Mouse (Mus musculus) hindbrain, embryonic 11.5 days (tissue): ENCODE results near the gene Dtx4. TPM values are rescaled to one million over a fixed set of nuclear protein-coding genes. Genes with fewer than 3 reads are reported as not detected.

Source experiments
- ATAC-seq: fragments of 200-750 bp; cut with Nextera tagmentation; 2 replicates; pipeline ENCODE4 v1.8.0; 2017; ENCODE audit warnings: mild to moderate bottlenecking, moderate TSS enrichment, moderate library complexity; ENCODE audit not compliant: low FRiP score
- DNase-seq: peaks from one replicate; pipeline ENCODE4 v3.0.0-alpha.2; 2015; ENCODE audit warnings: low spot score
- H3K27ac ChIP-seq: fragments of 300-500 bp; sonication (generic); 2 replicates; pipeline ENCODE4 v1.5.1; 2014; ENCODE audit warnings: mild to moderate bottlenecking, low read depth, low read length
- H3K27me3 ChIP-seq: fragments of 300-500 bp; sonication (generic); 2 replicates; pipeline ENCODE4 v1.6.1; 2014; ENCODE audit warnings: mild to moderate bottlenecking, low read length, moderate library complexity, mixed read lengths; ENCODE audit not compliant: control insufficient read depth, insufficient read depth
- H3K36me3 ChIP-seq: fragments of 300-500 bp; sonication (generic); 2 replicates; pipeline ENCODE4 v1.6.1; 2014; ENCODE audit warnings: mild to moderate bottlenecking, low read length, moderate library complexity, mixed read lengths; ENCODE audit not compliant: control insufficient read depth, insufficient read depth
- H3K4me1 ChIP-seq: fragments of 300-500 bp; sonication (generic); replicated peaks from 2 replicates; pipeline ENCODE4 v1.6.1; 2014; ENCODE audit warnings: low read length, mixed read lengths; ENCODE audit not compliant: control insufficient read depth, insufficient read depth
- H3K4me2 ChIP-seq: fragments of 300-500 bp; sonication (generic); replicated peaks from 2 replicates; pipeline ENCODE4 v1.6.1; 2014; ENCODE audit warnings: mild to moderate bottlenecking, low read depth, low read length
- H3K4me3 ChIP-seq: fragments of 300-500 bp; sonication (generic); 2 replicates; pipeline ENCODE4 v1.5.1; 2014; ENCODE audit warnings: low read depth, low read length
- H3K9ac ChIP-seq: fragments of 300-500 bp; sonication (generic); 2 replicates; pipeline ENCODE4 v1.6.1; 2014; ENCODE audit warnings: low read depth, low read length
- H3K9me3 ChIP-seq: fragments of 300-500 bp; sonication (generic); 2 replicates; pipeline ENCODE4 v1.6.1; 2016; ENCODE audit warnings: low read length; ENCODE audit not compliant: control insufficient read depth
- WGBS: fragments of 180-500 bp; shearing (Covaris S2); extraction: QIAGEN DNeasy Blood & Tissue Kit; methylation state at CpG from one replicate; pipeline ENCODE4 v1.1.7; 2014; 5-methylcytosine and 5-hydroxymethylcytosine counted together
- polyA plus RNA-seq: library from polyadenylated mRNA; unstranded; fragments of >200 nt; fragmentation: Nextera tagmentation; extraction: Ambion mirVana; gene quantifications from 2 replicates; pipeline ENCODE4 v1.2.1, GENCODE M21; 2014

Dtx4 gene
- polyA plus RNA-seq, 1 experiment from 2014 or later: 55.4 TPM

GRCm38 (mm10) chr19:12466204-12466603 is 35.0 kb downstream of the Dtx4 start:
- peak; percentile 72 for DNase-seq
- H3K9ac ChIP-seq: no peak overlapping the region
- H3K36me3 ChIP-seq: 0 out of 2 replicates have a peak, but pooled peaks cover 3% of the 10 kb centered on the region
- no peaks in the 10 kb centered on the region; the same call in 1 of the 2 replicates for H3K4me1 ChIP-seq
- no peaks in the 10 kb centered on the region for H3K27me3 ChIP-seq
- no peaks in the 10 kb centered on the region for H3K9me3 ChIP-seq
- H3K4me2 ChIP-seq: no peak overlapping the region
- H3K4me3 ChIP-seq: no peak overlapping the region
- 33% methylated on average over 7 of the region's 7 CpGs for WGBS
- peak overlapping the region; percentile 12; the same call in 1 of the 2 replicates for H3K27ac ChIP-seq
- peak; percentile 58; the same call in 1 of the 2 replicates for ATAC-seq

DNA sequence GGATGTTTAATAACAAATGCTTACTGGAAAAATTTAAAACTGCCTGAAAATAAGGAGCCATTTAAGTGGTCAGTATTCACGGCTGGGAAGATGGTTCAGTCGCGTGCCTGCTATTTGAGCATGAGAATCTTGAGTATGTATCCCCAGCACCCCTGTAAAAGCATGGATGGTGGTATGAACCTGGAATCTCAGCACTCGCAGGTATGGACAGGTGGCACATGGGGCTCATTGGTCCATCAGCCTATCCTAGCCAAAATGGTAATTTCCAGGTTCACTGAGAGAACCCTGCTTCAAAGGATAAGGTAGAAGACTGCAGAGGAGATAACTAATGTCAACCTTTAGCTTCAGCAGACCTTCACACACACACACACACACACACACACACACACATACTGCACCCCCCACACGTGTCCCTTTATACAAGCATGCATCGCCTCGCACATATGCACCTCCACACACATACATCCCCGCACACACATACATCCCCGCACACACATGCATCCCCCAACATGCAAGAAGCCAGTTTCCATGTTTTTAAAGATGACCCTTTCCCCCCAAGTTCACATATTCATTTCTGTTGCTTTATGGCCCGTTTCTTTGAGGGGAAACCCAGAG is 35.6 kb downstream of the Dtx4 start:
- Histone ChIP-seq H3K4me3 (no peak overlapping the region), H3K36me3 (no peaks in the 10 kb centered on the region), H3K9me3 (no peaks in the 10 kb centered on the region), H3K4me1 (no peaks in the 10 kb centered on the region; the same call in 1 of the 2 replicates), H3K27me3 (no peaks in the 10 kb centered on the region), H3K27ac (no peak overlapping the region), H3K4me2 (no peak overlapping the region), H3K9ac (no peak overlapping the region)
- WGBS: 93% methylated on average over 10 of the region's 10 CpGs
- DNase-seq: no peak
- peak; percentile 53; the same call in 1 of the 2 replicates for ATAC-seq

DNA sequence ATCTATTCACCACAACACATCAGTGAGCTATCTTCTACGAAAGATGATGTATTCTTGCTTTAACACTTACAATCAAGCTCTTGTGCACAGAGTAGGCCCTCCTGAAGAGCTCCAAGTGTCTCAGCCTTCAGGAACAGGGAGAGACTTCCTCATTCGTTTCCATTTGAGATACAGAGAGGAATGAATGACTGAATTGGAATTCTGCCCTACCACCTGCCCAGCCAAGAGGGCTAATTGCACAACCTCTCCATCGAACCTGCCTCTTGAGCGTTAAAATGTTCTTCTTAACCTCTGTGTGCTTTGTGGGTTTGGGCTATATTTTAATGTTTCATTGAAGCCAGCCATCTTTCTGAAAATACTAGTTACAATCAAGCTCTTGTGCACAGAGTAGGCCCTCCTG is 36.6 kb downstream of the Dtx4 start:
- Histone ChIP-seq H3K27me3 (no peaks in the 10 kb centered on the region), H3K27ac (no peak overlapping the region), H3K36me3 (no peaks in the 10 kb centered on the region), H3K4me3 (no peak overlapping the region), H3K4me1 (no peaks in the 10 kb centered on the region; the same call in 1 of the 2 replicates), H3K9ac (no peak overlapping the region), H3K4me2 (no peak overlapping the region), H3K9me3 (no peaks in the 10 kb centered on the region)
- DNase-seq (no peak), ATAC-seq (no peak)
- 93% methylated on average over 4 of the region's 4 CpGs for WGBS

DNA sequence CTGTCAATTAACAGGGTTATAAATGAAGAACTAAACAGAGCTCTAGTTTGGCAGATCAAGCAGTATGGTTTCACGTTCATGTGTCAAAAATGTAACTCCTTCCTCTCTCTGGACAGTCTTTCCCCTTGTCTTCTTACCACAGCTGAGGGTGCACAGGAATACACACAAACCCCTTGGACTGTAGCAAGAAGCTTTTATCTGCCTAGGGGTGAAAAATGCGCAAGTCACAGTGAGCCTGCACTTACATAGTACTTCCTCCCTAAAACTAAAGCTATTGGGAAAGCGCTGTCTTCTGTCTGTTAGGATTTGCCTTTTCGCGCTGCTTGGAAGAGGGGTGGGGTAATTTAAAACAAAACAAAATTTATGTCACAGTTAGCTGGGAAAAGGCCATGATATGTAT is 37.1 kb downstream of the Dtx4 start:
- Histone ChIP-seq H3K9me3 (no peaks in the 10 kb centered on the region), H3K4me2 (no peak overlapping the region), H3K4me3 (no peak overlapping the region), H3K9ac (no peak overlapping the region), H3K27ac (no peak overlapping the region), H3K4me1 (no peaks in the 10 kb centered on the region; the same call in 1 of the 2 replicates), H3K27me3 (no peaks in the 10 kb centered on the region), H3K36me3 (no peaks in the 10 kb centered on the region)
- 86% methylated on average over 5 of the region's 5 CpGs for WGBS
- ATAC-seq (no peak), DNase-seq (no peak)

- ATAC-seq: no peak
These were observed 37.6 kb downstream of the Dtx4 start for GRCm38 (mm10) chr19:12463722-12464035.

DNA sequence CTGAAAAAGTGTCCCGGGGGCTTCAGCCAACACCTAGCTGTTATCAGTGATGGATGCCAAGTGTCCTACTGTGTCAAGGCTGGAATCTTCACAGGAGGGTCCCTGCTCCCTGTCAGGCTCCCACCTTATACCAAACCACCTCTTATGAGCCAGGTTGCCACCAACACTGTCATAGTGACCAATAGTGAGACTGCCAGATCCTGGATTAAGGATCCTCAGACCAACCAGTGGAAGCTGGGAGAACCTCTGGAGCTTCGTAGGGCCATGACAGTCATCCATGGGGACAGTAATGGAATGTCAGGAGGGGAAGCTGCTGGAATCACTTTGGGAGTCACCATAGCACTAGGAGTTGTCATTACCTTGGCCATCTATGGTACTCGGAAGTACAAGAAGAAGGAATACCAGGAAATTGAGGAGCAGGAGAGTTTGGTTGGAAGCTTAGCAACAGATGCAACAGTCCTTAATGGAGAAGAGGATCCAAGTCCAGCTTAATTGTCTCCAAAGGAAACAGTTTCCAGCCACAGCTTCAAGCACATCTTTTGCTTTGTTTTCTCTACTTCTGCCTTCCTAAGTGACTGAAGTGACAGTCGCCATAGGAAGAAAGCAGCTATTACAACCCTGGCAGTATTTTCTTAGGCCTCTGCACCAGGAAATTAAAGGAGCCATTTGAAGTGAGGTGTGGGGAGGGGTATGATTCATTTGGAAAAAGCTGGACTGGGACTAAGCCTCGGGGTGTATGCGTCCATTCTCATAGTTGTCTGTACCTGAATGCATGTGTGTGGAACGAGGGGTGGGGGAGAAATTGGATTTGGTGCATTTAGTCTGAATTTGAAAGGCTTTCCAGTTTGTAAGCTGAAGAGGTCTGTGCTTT is 38.2 kb downstream of the Dtx4 start:
- Histone ChIP-seq H3K4me1 (no peaks in the 10 kb centered on the region; the same call in 1 of the 2 replicates), H3K36me3 (no peaks in the 10 kb centered on the region), H3K4me3 (no peak overlapping the region), H3K9me3 (no peaks in the 10 kb centered on the region), H3K4me2 (no peak overlapping the region), H3K27ac (no peak overlapping the region), H3K9ac (no peak overlapping the region), H3K27me3 (no peaks in the 10 kb centered on the region)
- ATAC-seq (no peak), DNase-seq (no peak)
- 72% methylated on average over 7 of the region's 7 CpGs for WGBS

More at GRCm38 (mm10) chr19:12463722-12464035, 37.6 kb downstream of the Dtx4 start:
- H3K27me3 ChIP-seq: no peaks in the 10 kb centered on the region
- 44% methylated on average over 1 of the region's 1 CpGs for WGBS
- no peaks in the 10 kb centered on the region for H3K9me3 ChIP-seq
- H3K4me1 ChIP-seq: no peaks in the 10 kb centered on the region; the same call in 1 of the 2 replicates
- no peak overlapping the region for H3K27ac ChIP-seq
- H3K36me3 ChIP-seq: no peaks in the 10 kb centered on the region
- no peak for DNase-seq
- H3K9ac ChIP-seq: no peak overlapping the region
- H3K4me3 ChIP-seq: no peak overlapping the region
- H3K4me2 ChIP-seq: no peak overlapping the region

GRCm38 (mm10) chr19:12460282-12461249 is 40.7 kb downstream of the Dtx4 start, which contains the start of gene Mpeg1:
TSS of gene Mpeg1 (plus strand) at chr19:12460779.
- no peaks in the 10 kb centered on the region for H3K4me1 ChIP-seq
- DNase-seq: no peak

DNA sequence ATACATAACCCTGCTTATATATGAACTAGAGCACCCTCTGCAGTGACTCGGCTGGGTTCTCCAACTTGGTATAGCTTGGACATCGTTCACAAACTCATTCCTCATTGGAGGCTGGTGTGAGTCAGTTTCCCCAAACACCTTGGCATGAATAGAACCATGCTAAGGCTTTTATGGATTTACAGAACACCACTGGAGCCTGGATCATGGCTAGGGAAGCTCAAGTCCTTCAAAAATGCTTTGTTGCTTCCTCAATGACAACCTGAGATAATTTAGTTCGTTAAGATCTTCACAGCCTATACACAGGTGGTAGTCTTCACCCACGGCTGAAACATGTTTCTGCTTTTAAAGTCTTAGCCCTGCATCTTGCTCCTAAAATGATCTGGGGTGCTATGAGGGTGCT is 41.7 kb downstream of the Dtx4 start:
- 88% methylated on average over 4 of the region's 4 CpGs for WGBS
- Histone ChIP-seq H3K27ac (no peak overlapping the region), H3K4me2 (no peak overlapping the region), H3K27me3 (no peaks in the 10 kb centered on the region), H3K9me3 (no peaks in the 10 kb centered on the region), H3K9ac (no peak overlapping the region), H3K4me3 (no peak overlapping the region), H3K36me3 (no peaks in the 10 kb centered on the region), H3K4me1 (no peaks in the 10 kb centered on the region)
- ATAC-seq: no peak
- no peak for DNase-seq

More at GRCm38 (mm10) chr19:12460282-12461249, 40.7 kb downstream of the Dtx4 start, which contains the start of gene Mpeg1:
- no peaks in the 10 kb centered on the region for H3K27me3 ChIP-seq
- H3K9ac ChIP-seq: no peak within 1 kb of the TSS
- no peak within 1 kb of the TSS for H3K27ac ChIP-seq
- no peaks in the 10 kb centered on the region for H3K36me3 ChIP-seq
- H3K4me2 ChIP-seq: no peak within 1 kb of the TSS
- H3K4me3 ChIP-seq: no peak within 1 kb of the TSS
- 85% methylated on average over 11 of the region's 11 CpGs for WGBS
- no peak for ATAC-seq
- no peaks in the 10 kb centered on the region for H3K9me3 ChIP-seq
